Mouse (Mus musculus): Measurements from ENCODE around the gene Taf6. TPM values are rescaled to one million over a fixed set of nuclear protein-coding genes. Genes with fewer than 3 reads are reported as not detected.

The Taf6 gene
- 52.6 and 56.3 TPM in 2 replicates for polyA plus RNA-seq (2012; rRNA removed)

GRCm38 (mm10) chr5:138186950-138187638 is at the start of gene Taf6, which contains the start of gene Cnpy4:
Gene Taf6, minus strand, starts transcription at chr5:138187451.
Gene Cnpy4, plus strand, starts transcription at chr5:138187485.
- Histone ChIP-seq H3K36me3 (ENCODE audit: control insufficient read depth, insufficient read depth, low read length) (no peaks in the 10 kb centered on the region), H3K4me1 (ENCODE audit: control insufficient read depth, insufficient read depth, low read length) (no peaks in the 10 kb centered on the region), H3K4me3 (ENCODE audit: insufficient read depth, low read depth, low read length) (peak within 1 kb of the TSS; percentile 98), H3K27ac (ENCODE audit: insufficient read depth, low read depth, low read length) (peak within 1 kb of the TSS; percentile 93), H3K27me3 (replicated peaks; ENCODE audit: control insufficient read depth, insufficient read depth, low read length) (no peaks in the 10 kb centered on the region)
- TF ChIP-seq POLR2A (IDR thresholded peaks at IDR 0.05; ENCODE audit: low read depth, low read length): peak; percentile 81
- TF ChIP-seq CTCF (conservative IDR thresholded peaks at IDR 0.05; ENCODE audit: insufficient read depth, insufficient read length, low read depth, low read length): no peak
- WGBS: under 1% methylated on average over 31 of the region's 31 CpGs
- peak; percentile 92 for DNase-seq

DNA sequence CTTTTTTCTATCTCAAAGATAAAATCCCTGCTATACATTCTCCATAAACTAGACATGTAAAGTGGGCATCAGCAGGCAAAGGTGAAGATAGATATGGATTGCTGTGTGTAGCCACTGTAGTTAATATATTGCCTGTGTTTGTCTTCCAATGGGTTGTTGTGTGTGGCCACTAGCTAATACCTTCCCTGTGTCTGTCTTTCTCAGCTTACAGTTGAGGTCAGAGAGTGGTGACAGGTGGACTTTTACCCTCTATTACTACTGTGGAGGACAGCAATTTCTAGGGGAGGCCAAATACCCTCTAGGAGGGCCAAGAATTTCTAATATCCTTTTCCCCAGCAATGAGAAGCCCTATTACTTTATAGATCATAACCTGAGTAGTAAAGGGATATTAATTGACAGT is 47.0 kb upstream of the Taf6 start:
- no peak for TF ChIP-seq POLR2A (IDR thresholded peaks at IDR 0.05; ENCODE audit: low read depth, low read length)
- TF ChIP-seq CTCF (conservative IDR thresholded peaks at IDR 0.05; ENCODE audit: insufficient read depth, insufficient read length, low read depth, low read length): no peak
- Histone ChIP-seq H3K4me3 (ENCODE audit: insufficient read depth, low read depth, low read length) (no peak overlapping the region), H3K4me1 (ENCODE audit: control insufficient read depth, insufficient read depth, low read length) (no peaks in the 10 kb centered on the region; the same call in 1 of the 2 replicates), H3K27me3 (replicated peaks; ENCODE audit: control insufficient read depth, insufficient read depth, low read length) (no peaks in the 10 kb centered on the region), H3K36me3 (ENCODE audit: control insufficient read depth, insufficient read depth, low read length) (no peaks in the 10 kb centered on the region), H3K27ac (ENCODE audit: insufficient read depth, low read depth, low read length) (peak overlapping the region; percentile 71)
- DNase-seq: no peak

DNA sequence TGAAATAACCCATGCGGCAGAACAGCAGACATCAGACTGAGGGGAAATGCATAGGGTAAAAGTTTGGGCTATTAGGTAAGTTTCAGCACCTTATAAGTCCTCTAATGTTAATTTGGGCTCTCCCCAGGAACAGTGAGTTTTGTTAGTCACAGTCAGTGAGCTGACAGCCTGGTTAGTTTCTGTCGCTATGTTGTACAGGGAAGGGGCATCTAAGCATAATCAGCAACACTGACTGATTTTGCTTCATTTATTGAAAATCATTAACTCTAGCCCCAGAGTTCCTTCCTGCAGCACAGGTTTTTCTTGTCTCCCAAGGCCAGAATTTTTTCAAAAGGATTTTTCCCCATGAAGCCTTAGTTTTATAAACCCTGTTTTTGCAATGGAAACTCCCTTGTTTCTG is 46.5 kb upstream of the Taf6 start:
- no peaks in the 10 kb centered on the region; the same call in 1 of the 2 replicates for H3K4me1 ChIP-seq (ENCODE audit: control insufficient read depth, insufficient read depth, low read length)
- no peaks in the 10 kb centered on the region for H3K36me3 ChIP-seq (ENCODE audit: control insufficient read depth, insufficient read depth, low read length)
- TF ChIP-seq CTCF (conservative IDR thresholded peaks at IDR 0.05; ENCODE audit: insufficient read depth, insufficient read length, low read depth, low read length) (no peak), POLR2A (IDR thresholded peaks at IDR 0.05; ENCODE audit: low read depth, low read length) (no peak)
- 39% methylated on average over 2 of the region's 2 CpGs for WGBS
- H3K4me3 ChIP-seq (ENCODE audit: insufficient read depth, low read depth, low read length): no peak overlapping the region
- peak overlapping the region; percentile 50 for H3K27ac ChIP-seq (ENCODE audit: insufficient read depth, low read depth, low read length)
- H3K27me3 ChIP-seq (replicated peaks; ENCODE audit: control insufficient read depth, insufficient read depth, low read length): no peaks in the 10 kb centered on the region
- DNase-seq: peak; percentile 19

DNA sequence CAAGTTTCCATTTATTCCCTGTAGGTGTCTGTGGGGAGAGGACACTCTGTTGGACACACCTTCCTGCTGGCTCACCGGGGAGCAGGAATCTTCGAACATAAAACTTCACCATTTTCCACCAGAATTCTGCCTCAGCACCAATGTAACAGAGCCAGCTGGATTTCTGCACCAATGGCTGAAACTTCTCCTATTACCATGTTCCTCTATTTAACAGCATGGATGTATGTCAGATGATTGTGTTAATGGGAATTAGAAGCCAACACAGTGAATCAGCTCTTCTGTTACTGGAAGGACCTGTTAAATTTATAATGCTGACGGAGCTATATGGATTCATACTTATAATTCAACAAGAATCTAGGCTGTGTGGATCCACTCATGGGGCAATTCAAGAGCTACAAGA is 42.3 kb upstream of the Taf6 start:
- H3K27ac ChIP-seq (ENCODE audit: insufficient read depth, low read depth, low read length): no peak overlapping the region
- 74% methylated on average over 3 of the region's 3 CpGs for WGBS
- no peaks in the 10 kb centered on the region; the same call in 1 of the 2 replicates for H3K4me1 ChIP-seq (ENCODE audit: control insufficient read depth, insufficient read depth, low read length)
- no peaks in the 10 kb centered on the region for H3K36me3 ChIP-seq (ENCODE audit: control insufficient read depth, insufficient read depth, low read length)
- no peaks in the 10 kb centered on the region for H3K27me3 ChIP-seq (replicated peaks; ENCODE audit: control insufficient read depth, insufficient read depth, low read length)
- H3K4me3 ChIP-seq (ENCODE audit: insufficient read depth, low read depth, low read length): no peak overlapping the region
- TF ChIP-seq POLR2A (IDR thresholded peaks at IDR 0.05; ENCODE audit: low read depth, low read length) (no peak), CTCF (conservative IDR thresholded peaks at IDR 0.05; ENCODE audit: insufficient read depth, insufficient read length, low read depth, low read length) (no peak)
- no peak for DNase-seq

DNA sequence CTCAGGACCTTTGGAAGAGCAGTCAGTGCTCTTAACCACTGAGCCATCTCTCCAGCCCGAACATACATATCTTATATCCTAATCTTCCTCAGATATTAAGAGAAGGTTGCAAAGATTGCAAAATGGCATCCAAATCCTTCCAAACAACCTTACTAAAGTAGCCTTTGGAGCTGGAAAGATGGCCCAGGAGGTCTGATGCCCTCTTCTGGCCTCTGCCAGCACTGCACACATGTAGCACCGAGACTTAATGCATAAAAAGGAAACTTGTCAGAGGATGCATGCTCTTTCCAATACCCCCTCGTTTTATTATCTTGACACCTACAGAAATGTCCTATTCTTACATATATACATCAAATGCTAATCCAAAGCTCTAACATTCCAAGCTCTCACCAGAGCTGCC is 40.8 kb upstream of the Taf6 start:
- WGBS: 53% methylated on average over 3 of the region's 3 CpGs
- peak; percentile 61 for TF ChIP-seq CTCF (conservative IDR thresholded peaks at IDR 0.05; ENCODE audit: insufficient read depth, insufficient read length, low read depth, low read length)
- no peak for TF ChIP-seq POLR2A (IDR thresholded peaks at IDR 0.05; ENCODE audit: low read depth, low read length)
- DNase-seq: peak; percentile 60
- Histone ChIP-seq H3K4me1 (ENCODE audit: control insufficient read depth, insufficient read depth, low read length) (no peaks in the 10 kb centered on the region), H3K27ac (ENCODE audit: insufficient read depth, low read depth, low read length) (no peak overlapping the region), H3K4me3 (ENCODE audit: insufficient read depth, low read depth, low read length) (no peak overlapping the region), H3K27me3 (replicated peaks; ENCODE audit: control insufficient read depth, insufficient read depth, low read length) (no peaks in the 10 kb centered on the region), H3K36me3 (ENCODE audit: control insufficient read depth, insufficient read depth, low read length) (no peaks in the 10 kb centered on the region)

DNA sequence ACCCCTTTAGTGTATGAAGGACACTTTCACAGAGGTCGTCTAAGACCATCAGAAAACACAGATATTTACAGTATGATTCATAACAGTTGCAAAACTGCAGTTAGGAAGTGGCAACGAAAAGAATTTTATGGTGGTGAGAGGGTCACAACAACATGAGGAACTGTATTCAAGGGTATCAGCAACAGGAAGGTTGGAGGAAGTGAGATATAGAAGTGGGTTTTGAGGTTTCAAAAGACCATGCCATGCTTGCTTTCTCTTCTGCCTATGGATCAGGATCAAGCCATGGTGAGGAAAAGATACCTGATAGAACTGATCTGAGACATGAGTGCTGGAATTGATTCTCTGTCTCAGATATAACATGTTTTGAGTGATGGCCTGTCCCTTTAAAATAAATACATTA is 40.1 kb upstream of the Taf6 start:
- no peak overlapping the region for H3K27ac ChIP-seq (ENCODE audit: insufficient read depth, low read depth, low read length)
- DNase-seq: peak; percentile 25
- no peaks in the 10 kb centered on the region for H3K4me1 ChIP-seq (ENCODE audit: control insufficient read depth, insufficient read depth, low read length)
- no peak for TF ChIP-seq POLR2A (IDR thresholded peaks at IDR 0.05; ENCODE audit: low read depth, low read length)
- no peak for TF ChIP-seq CTCF (conservative IDR thresholded peaks at IDR 0.05; ENCODE audit: insufficient read depth, insufficient read length, low read depth, low read length)
- H3K36me3 ChIP-seq (ENCODE audit: control insufficient read depth, insufficient read depth, low read length): no peaks in the 10 kb centered on the region
- no peaks in the 10 kb centered on the region for H3K27me3 ChIP-seq (replicated peaks; ENCODE audit: control insufficient read depth, insufficient read depth, low read length)
- H3K4me3 ChIP-seq (ENCODE audit: insufficient read depth, low read depth, low read length): no peak overlapping the region
- WGBS: 69% methylated on average over 2 of the region's 2 CpGs

- H3K4me1 ChIP-seq (ENCODE audit: control insufficient read depth, insufficient read depth, low read length): no peaks in the 10 kb centered on the region
- no peak overlapping the region for H3K4me3 ChIP-seq (ENCODE audit: insufficient read depth, low read depth, low read length)
- H3K27ac ChIP-seq (ENCODE audit: insufficient read depth, low read depth, low read length): no peak overlapping the region
- H3K36me3 ChIP-seq (ENCODE audit: control insufficient read depth, insufficient read depth, low read length): no peaks in the 10 kb centered on the region
- TF ChIP-seq POLR2A (IDR thresholded peaks at IDR 0.05; ENCODE audit: low read depth, low read length) (no peak), CTCF (conservative IDR thresholded peaks at IDR 0.05; ENCODE audit: insufficient read depth, insufficient read length, low read depth, low read length) (no peak)
- no peaks in the 10 kb centered on the region for H3K27me3 ChIP-seq (replicated peaks; ENCODE audit: control insufficient read depth, insufficient read depth, low read length)
- no peak for DNase-seq
- 81% methylated on average over 4 of the region's 4 CpGs for WGBS
Observed at GRCm38 (mm10) chr5:138226491-138226890, 39.2 kb upstream of the Taf6 start.
